Mouse (Mus musculus): ENCODE measurements around the gene Usf2. TPM values are rescaled to one million over a fixed set of nuclear protein-coding genes. Genes with fewer than 3 reads are reported as not detected.

The Usf2 gene
- total and polyA plus RNA-seq, 3 experiments, result 42.0 to 103 (median 47.0) TPM

DNA sequence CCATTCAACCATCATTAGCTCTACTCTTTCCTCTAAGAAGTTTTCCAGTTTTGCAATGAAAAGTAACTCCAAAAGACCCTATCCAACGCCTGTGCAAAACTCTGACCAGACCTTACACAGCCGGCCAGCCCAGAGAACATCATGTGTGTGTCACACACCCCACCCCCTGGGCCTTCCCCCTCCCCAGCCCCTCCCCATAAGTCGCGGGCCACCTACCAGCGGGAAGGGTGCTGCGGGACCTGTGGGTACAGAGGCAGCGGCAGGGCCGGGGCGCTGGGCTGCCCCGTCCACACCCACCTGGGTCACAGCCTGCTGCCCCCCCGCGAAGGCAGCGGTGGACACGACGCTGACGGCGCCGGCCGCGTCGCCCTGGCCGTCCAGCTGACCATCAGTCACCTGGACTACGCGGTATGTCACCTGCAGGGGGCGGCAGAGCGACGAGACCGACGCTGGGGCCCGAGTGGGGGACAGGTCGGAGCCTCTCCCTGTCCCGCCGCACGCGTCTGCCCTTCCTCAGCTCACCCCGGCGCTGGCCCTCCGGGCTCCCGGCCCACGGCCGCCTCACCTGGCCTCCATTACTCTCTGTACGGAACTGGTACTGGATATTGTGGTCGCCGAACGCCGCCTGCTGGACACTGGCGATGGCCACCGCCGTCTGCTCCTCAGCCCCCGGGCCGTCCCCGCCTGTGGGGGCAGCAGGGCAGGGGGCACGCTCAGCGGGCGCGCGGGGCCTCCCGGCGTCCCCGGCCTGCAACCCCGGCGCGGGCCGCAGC is 833 bp downstream of the Usf2 start (continued):
- TF ChIP-seq EP300 (IDR thresholded peaks at IDR 0.05; ENCODE audit: low read length) (no peak), IRF4 (IDR thresholded peaks at IDR 0.05; ENCODE audit: low read depth, low read length) (no peak; the same call in 1 of the 2 replicates), RAD21 (IDR thresholded peaks at IDR 0.05; ENCODE audit: low read depth, low read length) (peak; percentile 52), USF1 (IDR thresholded peaks at IDR 0.05; ENCODE audit: low read depth, low read length) (no peak), CHD2 (IDR thresholded peaks at IDR 0.05; ENCODE audit: low read length) (no peak), POLR2AphosphoS2 (IDR thresholded peaks at IDR 0.05; ENCODE audit: low read depth, low read length) (no peak), ZKSCAN1 (IDR thresholded peaks at IDR 0.05; ENCODE audit: borderline replicate concordance, low read depth, low read length) (no peak), NRF1 (IDR thresholded peaks at IDR 0.05; ENCODE audit: low read depth, low read length) (no peak)

GRCm38 (mm10) chr7:30954971-30955520 is 1.6 kb downstream of the Usf2 start:
- Histone ChIP-seq H3K4me1 (ENCODE audit: control insufficient read depth in 1 of 2, insufficient read depth in 2 of 2) (peaks cover 21 to 50% of the 10 kb centered on the region in 2 experiments), H3K27me3 (replicated peaks) (no peaks in the 10 kb centered on the region), H3K9ac (ENCODE audit: insufficient read depth, low read depth) (peak overlapping the region; percentile 100)

GRCm38 (mm10) chr7:30954036-30954435 is 2.6 kb downstream of the Usf2 start:
- Histone ChIP-seq H3K9me3 (replicated peaks; ENCODE audit: low read length) (no peaks in the 10 kb centered on the region), H3K79me2 (replicated peaks; ENCODE audit: control insufficient read depth, extremely low read depth, insufficient read depth, poor library complexity, severe bottlenecking) (no peaks in the 10 kb centered on the region; the same call in 1 of the 2 replicates), H3K4me1 (ENCODE audit: control insufficient read depth in 1 of 2, insufficient read depth in 2 of 2) (peaks cover 21 to 52% of the 10 kb centered on the region in 2 experiments), H3K36me3 (replicated peaks in 1 of 2; ENCODE audit: control insufficient read depth in 1 of 2, insufficient read depth in 1 of 2, low read length in 1 of 2) (peaks cover 45 to 71% of the 10 kb centered on the region in 2 experiments), H3K27me3 (replicated peaks) (no peaks in the 10 kb centered on the region), H3K4me3 (replicated peaks in 1 of 3; ENCODE audit: low read depth in 2 of 3, low read length in 2 of 3, poor library complexity in 1 of 3) (no peak overlapping the region), H3K4me2 (ENCODE audit: insufficient read depth, low read depth, poor library complexity, severe bottlenecking) (no peak overlapping the region), H3K27ac (ENCODE audit: insufficient read depth, low read depth) (no peak overlapping the region), H3K9ac (ENCODE audit: insufficient read depth, low read depth) (no peak overlapping the region)
- TF ChIP-seq NELFE (IDR thresholded peaks at IDR 0.05; ENCODE audit: low read depth, low read length) (no peak), TBP (conservative IDR thresholded peaks at IDR 0.05; ENCODE audit: low read depth, low read length) (no peak)
- DNase-seq (ENCODE audit: extremely low read depth), result no peak
- in situ Hi-C loops (cut with MboI; ENCODE audit: low pct_ligation_motif_present, low pct_unique_long_range_greater_than_20kb, low sequenced_read_pairs), result no loop called here
- dilution Hi-C loops (cut with MboI; ENCODE audit: extremely low pct_ligation_motif_present, extremely low pct_unique_long_range_greater_than_20kb, low sequenced_read_pairs), result no loop called here

More at GRCm38 (mm10) chr7:30954971-30955520, 1.6 kb downstream of the Usf2 start:
- peaks cover 41 to 67% of the 10 kb centered on the region in 2 experiments for H3K36me3 ChIP-seq (replicated peaks in 1 of 2; ENCODE audit: control insufficient read depth in 1 of 2, insufficient read depth in 1 of 2, low read length in 1 of 2)
- peak; percentile 46 for DNase-seq (ENCODE audit: extremely low read depth)
- no peaks in the 10 kb centered on the region for H3K9me3 ChIP-seq (replicated peaks; ENCODE audit: low read length)
- H3K4me2 ChIP-seq (ENCODE audit: insufficient read depth, low read depth, poor library complexity, severe bottlenecking), result peak overlapping the region; percentile 48
- dilution Hi-C loops (cut with MboI; ENCODE audit: extremely low pct_ligation_motif_present, extremely low pct_unique_long_range_greater_than_20kb, low sequenced_read_pairs), result no loop called here
- H3K79me2 ChIP-seq (replicated peaks; ENCODE audit: control insufficient read depth, extremely low read depth, insufficient read depth, poor library complexity, severe bottlenecking), result no peaks in the 10 kb centered on the region; the same call in 1 of the 2 replicates
- in situ Hi-C loops (cut with MboI; ENCODE audit: low pct_ligation_motif_present, low pct_unique_long_range_greater_than_20kb, low sequenced_read_pairs), result no loop called here
- no peak overlapping the region for H3K27ac ChIP-seq (ENCODE audit: insufficient read depth, low read depth)
- TF ChIP-seq TCF12 (IDR thresholded peaks at IDR 0.05; ENCODE audit: low read depth, low read length) (0 out of 2 replicates have a peak, but pooled peaks have one; percentile 25), POLR2AphosphoS2 (IDR thresholded peaks at IDR 0.05; ENCODE audit: low read depth, low read length) (no peak)
- peak overlapping the region; percentile 51 to 91 (median 88) for H3K4me3 ChIP-seq (replicated peaks in 1 of 3; ENCODE audit: low read depth in 2 of 3, low read length in 2 of 3, poor library complexity in 1 of 3)

All from CH12.LX (cell line).